Mouse (Mus musculus): ENCODE measurements at regions not wholly inside any gene's neighbourhood (a gene's known extent, or its start where the extent isn't known, plus 50 kb on each side); places are given as distances from the start of the nearest gene placed in this dataset.

- no peak for DNase-seq (ENCODE audit: low spot score in 2 of 2)
Observed at GRCm38 (mm10) chr15:93653378-93653777, 57.7 kb upstream of the Prickle1 start.

DNA sequence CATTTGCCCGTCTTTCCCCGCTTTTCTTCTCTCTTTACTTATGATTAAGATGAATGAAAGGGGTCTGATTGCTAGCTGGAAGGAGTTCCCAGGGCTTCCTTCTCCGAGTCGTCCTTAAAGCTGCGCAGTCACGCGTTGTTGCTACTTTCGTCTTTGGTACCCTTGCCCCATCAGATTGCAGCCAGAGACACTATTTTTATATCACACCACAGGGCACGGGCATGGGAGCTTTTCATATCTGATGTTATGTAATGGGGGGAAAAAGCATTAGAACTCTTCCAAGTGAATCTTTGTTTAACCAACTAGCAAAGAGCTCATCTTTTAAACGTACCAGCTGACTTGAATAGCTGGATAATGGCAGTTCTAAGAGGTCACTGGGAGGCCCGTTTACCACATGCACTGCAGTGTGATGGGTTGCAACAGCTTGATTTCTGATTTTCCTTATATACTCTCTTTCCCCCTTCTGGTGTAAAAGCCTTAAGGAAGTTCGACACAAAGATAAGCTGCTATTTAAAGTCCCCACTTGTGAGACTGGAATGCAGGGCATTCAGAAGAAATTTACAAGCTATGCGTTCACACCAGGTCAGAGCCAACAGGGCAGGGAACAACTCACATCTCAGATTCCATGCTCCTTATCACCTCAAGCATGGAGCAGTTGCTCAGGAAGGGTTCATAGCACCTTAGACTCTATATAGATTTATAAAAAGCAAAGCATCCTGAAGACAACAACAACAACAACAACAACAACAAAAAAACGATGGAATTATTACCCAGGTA, 55.5 kb upstream of the Prickle1 start:
- DNase-seq (ENCODE audit: low spot score in 2 of 2) = no peak

GRCm38 (mm10) chr15:93650009-93650522, 54.4 kb upstream of the Prickle1 start:
- DNase-seq (ENCODE audit: low spot score in 2 of 2) = no peak

GRCm38 (mm10) chr15:93648646-93649045, 53.0 kb upstream of the Prickle1 start:
- DNase-seq (ENCODE audit: low spot score in 2 of 2) = no peak

GRCm38 (mm10) chr15:93646820-93647219, 51.1 kb upstream of the Prickle1 start:
- no peak for DNase-seq (ENCODE audit: low spot score in 2 of 2)

DNA sequence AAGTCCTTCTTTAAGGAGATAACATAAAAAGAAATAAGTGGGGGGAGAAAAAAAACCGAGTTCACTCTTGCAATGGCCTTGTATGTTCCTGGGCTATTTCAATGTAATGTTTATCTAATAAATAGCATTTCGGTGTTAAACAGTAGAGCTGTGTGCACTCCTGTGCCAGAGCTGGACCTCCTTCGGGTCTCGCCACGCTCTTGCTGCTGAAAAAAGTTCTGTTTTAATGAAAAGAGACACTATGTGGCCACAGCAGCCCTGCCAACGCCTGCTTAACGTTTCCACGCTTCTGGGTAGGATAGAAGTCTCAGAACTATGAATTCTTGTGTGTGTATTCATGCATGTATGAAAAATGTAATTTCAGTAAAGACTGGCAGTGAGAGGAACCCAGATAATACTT, 50.3 kb upstream of the Prickle1 start:
- no peak for DNase-seq (ENCODE audit: low spot score in 2 of 2)

All from adrenal gland, adult 18-20 months (tissue).